Mouse (Mus musculus): Measurements from ENCODE around the gene Frs2.

Frs2 gene

GRCm38 (mm10) chr10:117148361-117149003 is at the start of gene Frs2:
Frs2 (minus strand) TSS chr10:117148534.
- DNase-seq (ENCODE audit: low spot score): peak; percentile 95

GRCm38 (mm10) chr10:117196696-117197095 is 48.4 kb upstream of the Frs2 start:
- DNase-seq (ENCODE audit: low spot score): no peak

GRCm38 (mm10) chr10:117195748-117196147 is 47.4 kb upstream of the Frs2 start:
- DNase-seq (ENCODE audit: low spot score): no peak

- no peak for DNase-seq (ENCODE audit: low spot score)
Measured at GRCm38 (mm10) chr10:117195005-117195404, 46.7 kb upstream of the Frs2 start.

- DNase-seq (ENCODE audit: low spot score): no peak
Measured at GRCm38 (mm10) chr10:117193364-117193763, 45.0 kb upstream of the Frs2 start.

GRCm38 (mm10) chr10:117185399-117186089 is 37.2 kb upstream of the Frs2 start:
- DNase-seq (ENCODE audit: low spot score): no peak

GRCm38 (mm10) chr10:117181098-117181497 is 32.8 kb upstream of the Frs2 start:
- no peak for DNase-seq (ENCODE audit: low spot score)

- DNase-seq (ENCODE audit: low spot score): no peak
Measured at GRCm38 (mm10) chr10:117174645-117175044, 26.3 kb upstream of the Frs2 start.

GRCm38 (mm10) chr10:117173566-117174438 is 25.5 kb upstream of the Frs2 start:
- no peak for DNase-seq (ENCODE audit: low spot score)

GRCm38 (mm10) chr10:117173111-117173510 is 24.8 kb upstream of the Frs2 start:
- DNase-seq (ENCODE audit: low spot score): no peak

GRCm38 (mm10) chr10:117172069-117172468 is 23.7 kb upstream of the Frs2 start:
- no peak for DNase-seq (ENCODE audit: low spot score)

GRCm38 (mm10) chr10:117166785-117167425 is 18.6 kb upstream of the Frs2 start:
- DNase-seq (ENCODE audit: low spot score): no peak

GRCm38 (mm10) chr10:117162662-117163061 is 14.3 kb upstream of the Frs2 start:
- DNase-seq (ENCODE audit: low spot score): no peak

GRCm38 (mm10) chr10:117160099-117160498 is 11.8 kb upstream of the Frs2 start:
- DNase-seq (ENCODE audit: low spot score): no peak

- DNase-seq (ENCODE audit: low spot score): no peak
Measured at GRCm38 (mm10) chr10:117152247-117152646, 3.9 kb upstream of the Frs2 start.

- DNase-seq (ENCODE audit: low spot score): no peak
Measured at GRCm38 (mm10) chr10:117151676-117152075, 3.3 kb upstream of the Frs2 start.

GRCm38 (mm10) chr10:117151241-117151640 is 2.9 kb upstream of the Frs2 start:
- peak; percentile 16 for DNase-seq (ENCODE audit: low spot score)

GRCm38 (mm10) chr10:117150764-117151163 is 2.4 kb upstream of the Frs2 start:
- DNase-seq (ENCODE audit: low spot score): no peak

- peak; percentile 14 for DNase-seq (ENCODE audit: low spot score)
Measured at GRCm38 (mm10) chr10:117149942-117150617, 1.7 kb upstream of the Frs2 start.

GRCm38 (mm10) chr10:117149241-117149640 is 907 bp upstream of the Frs2 start:
- DNase-seq (ENCODE audit: low spot score): no peak
